Mouse (Mus musculus) heart, embryonic 10.5 days (tissue): Measurements from ENCODE around the gene Ttc23. TPM values are rescaled to one million over a fixed set of nuclear protein-coding genes. Genes with fewer than 3 reads are reported as not detected.

Experiments used
- DNase-seq: peaks from one replicate; pipeline ENCODE4 v3.0.0-alpha.2; 2017; ENCODE audit warnings: low spot score
- H3K27ac ChIP-seq: fragments of 300-500 bp; sonication (generic); 2 replicates; pipeline ENCODE4 v1.5.1; 2016; ENCODE audit warnings: mild to moderate bottlenecking
- H3K27me3 ChIP-seq: fragments of 300-500 bp; sonication (generic); 2 replicates; pipeline ENCODE4 v1.6.1; 2016; ENCODE audit warnings: mild to moderate bottlenecking; ENCODE audit not compliant: poor library complexity, insufficient read depth, severe bottlenecking
- H3K36me3 ChIP-seq: fragments of 300-500 bp; sonication (generic); 2 replicates; pipeline ENCODE4 v1.6.1; 2016; ENCODE audit warnings: mild to moderate bottlenecking, moderate library complexity
- H3K4me1 ChIP-seq: fragments of 300-500 bp; sonication (generic); 2 replicates; pipeline ENCODE4 v1.6.1; 2016; ENCODE audit warnings: mild to moderate bottlenecking
- H3K4me3 ChIP-seq: fragments of 300-500 bp; sonication (generic); 2 replicates; pipeline ENCODE4 v1.5.1; 2016; ENCODE audit warnings: mild to moderate bottlenecking, moderate library complexity
- H3K9me3 ChIP-seq: fragments of 300-500 bp; sonication (generic); 2 replicates; pipeline ENCODE4 v1.6.1; 2016; ENCODE audit warnings: mild to moderate bottlenecking, moderate library complexity
- WGBS: fragments of 180-500 bp; shearing (Covaris S2); methylation state at CpG from one replicate; pipeline ENCODE4 v1.1.7; 2016; 5-methylcytosine and 5-hydroxymethylcytosine counted together
- polyA plus RNA-seq: library from polyadenylated mRNA; unstranded; fragments of >200 nt; fragmentation: Nextera tagmentation; extraction: Ambion mirVana; gene quantifications from 2 replicates; pipeline ENCODE4 v1.2.1, GENCODE M21; 2016

Ttc23 gene
- polyA plus RNA-seq, 1 experiment from 2014 or later: 27.1 TPM

GRCm38 (mm10) chr7:67688281-67688680 lies 41.1 kb downstream of the Ttc23 start:
- no peak for DNase-seq
- Histone ChIP-seq H3K4me1 (peaks cover 38% of the 10 kb centered on the region), H3K27ac (no peak overlapping the region), H3K4me3 (no peak overlapping the region), H3K9me3 (no peaks in the 10 kb centered on the region), H3K36me3 (peaks cover 16% of the 10 kb centered on the region), H3K27me3 (no peaks in the 10 kb centered on the region)
- WGBS: 31% methylated on average over 3 of the region's 3 CpGs

- no peak for DNase-seq
- Histone ChIP-seq H3K27me3 (no peaks in the 10 kb centered on the region), H3K36me3 (peaks cover 10% of the 10 kb centered on the region), H3K4me3 (no peak overlapping the region), H3K9me3 (no peaks in the 10 kb centered on the region), H3K27ac (no peak overlapping the region), H3K4me1 (peaks cover 38% of the 10 kb centered on the region)
- 79% methylated on average over 7 of the region's 7 CpGs for WGBS
Measured at GRCm38 (mm10) chr7:67689793-67690192, 42.6 kb downstream of the Ttc23 start.

- H3K4me1 ChIP-seq: peaks cover 38% of the 10 kb centered on the region
- H3K27ac ChIP-seq: peak overlapping the region; percentile 71
- no peak for DNase-seq
- H3K36me3 ChIP-seq: no peaks in the 10 kb centered on the region
- H3K4me3 ChIP-seq: no peak overlapping the region
- WGBS: 29% methylated on average over 6 of the region's 6 CpGs
- no peaks in the 10 kb centered on the region for H3K27me3 ChIP-seq
- H3K9me3 ChIP-seq: no peaks in the 10 kb centered on the region
Measured at GRCm38 (mm10) chr7:67691036-67691435, 43.8 kb downstream of the Ttc23 start.

GRCm38 (mm10) chr7:67692141-67692540 lies 44.9 kb downstream of the Ttc23 start:
- no peaks in the 10 kb centered on the region for H3K9me3 ChIP-seq
- H3K27me3 ChIP-seq: no peaks in the 10 kb centered on the region
- WGBS: 30% methylated on average over 3 of the region's 3 CpGs
- peaks cover 38% of the 10 kb centered on the region for H3K4me1 ChIP-seq
- DNase-seq: no peak
- H3K27ac ChIP-seq: 0 out of 2 replicates have a peak overlapping the region, but pooled peaks have one; percentile 71
- H3K4me3 ChIP-seq: no peak overlapping the region
- H3K36me3 ChIP-seq: peaks cover 4% of the 10 kb centered on the region; the same call in 1 of the 2 replicates

- H3K9me3 ChIP-seq: no peaks in the 10 kb centered on the region
- DNase-seq: no peak
- H3K36me3 ChIP-seq: peaks cover 7% of the 10 kb centered on the region; the same call in 1 of the 2 replicates
- peaks cover 38% of the 10 kb centered on the region for H3K4me1 ChIP-seq
- WGBS: 88% methylated on average over 23 of the region's 23 CpGs
- 0 out of 2 replicates have a peak overlapping the region, but pooled peaks have one; percentile 7 for H3K27ac ChIP-seq
- no peaks in the 10 kb centered on the region for H3K27me3 ChIP-seq
- no peak overlapping the region for H3K4me3 ChIP-seq
Measured at GRCm38 (mm10) chr7:67692791-67693538, 45.8 kb downstream of the Ttc23 start.

- no peak for DNase-seq
- no peaks in the 10 kb centered on the region for H3K27me3 ChIP-seq
- 79% methylated on average over 7 of the region's 7 CpGs for WGBS
- H3K4me3 ChIP-seq: no peak overlapping the region
- H3K4me1 ChIP-seq: peaks cover 30% of the 10 kb centered on the region
- H3K27ac ChIP-seq: no peak overlapping the region
- no peaks in the 10 kb centered on the region for H3K9me3 ChIP-seq
- peaks cover 18% of the 10 kb centered on the region for H3K36me3 ChIP-seq
Measured at GRCm38 (mm10) chr7:67695906-67696305, 48.7 kb downstream of the Ttc23 start.

- 88% methylated on average over 28 of the region's 28 CpGs for WGBS
- Histone ChIP-seq H3K36me3 (peaks cover 27% of the 10 kb centered on the region), H3K27ac (no peak overlapping the region), H3K4me1 (peaks cover 31% of the 10 kb centered on the region), H3K9me3 (no peaks in the 10 kb centered on the region), H3K27me3 (no peaks in the 10 kb centered on the region), H3K4me3 (no peak overlapping the region)
- no peak for DNase-seq
Measured at GRCm38 (mm10) chr7:67697892-67698630, 50.9 kb downstream of the Ttc23 start.

GRCm38 (mm10) chr7:67699301-67699700 lies 52.1 kb downstream of the Ttc23 start:
- Histone ChIP-seq H3K27me3 (no peaks in the 10 kb centered on the region), H3K4me1 (peaks cover 39% of the 10 kb centered on the region), H3K4me3 (no peak overlapping the region), H3K36me3 (peaks cover 27% of the 10 kb centered on the region), H3K27ac (no peak overlapping the region), H3K9me3 (no peaks in the 10 kb centered on the region)
- WGBS: 87% methylated on average over 4 of the region's 4 CpGs
- DNase-seq: no peak

- H3K9me3 ChIP-seq: no peaks in the 10 kb centered on the region
Measured at GRCm38 (mm10) chr7:67700846-67701245, 53.6 kb downstream of the Ttc23 start.

GRCm38 (mm10) chr7:67701252-67701914 lies 54.2 kb downstream of the Ttc23 start:
- Histone ChIP-seq H3K27ac (peak overlapping the region; percentile 77), H3K27me3 (no peaks in the 10 kb centered on the region), H3K4me3 (no peak overlapping the region), H3K9me3 (no peaks in the 10 kb centered on the region), H3K4me1 (peaks cover 55% of the 10 kb centered on the region), H3K36me3 (peaks cover 31% of the 10 kb centered on the region)
- 55% methylated on average over 17 of the region's 17 CpGs for WGBS
- no peak for DNase-seq

More at GRCm38 (mm10) chr7:67700846-67701245, 53.6 kb downstream of the Ttc23 start:
- no peaks in the 10 kb centered on the region for H3K27me3 ChIP-seq
- H3K36me3 ChIP-seq: peaks cover 30% of the 10 kb centered on the region
- H3K4me1 ChIP-seq: peaks cover 53% of the 10 kb centered on the region
- DNase-seq: no peak
- no peak overlapping the region for H3K4me3 ChIP-seq
- peak overlapping the region; percentile 77 for H3K27ac ChIP-seq

GRCm38 (mm10) chr7:67708160-67708559 lies 61.0 kb downstream of the Ttc23 start:
- Histone ChIP-seq H3K4me3 (no peak overlapping the region), H3K4me1 (peaks cover 36% of the 10 kb centered on the region), H3K36me3 (peaks cover 41% of the 10 kb centered on the region), H3K27me3 (no peaks in the 10 kb centered on the region), H3K9me3 (no peaks in the 10 kb centered on the region), H3K27ac (0 out of 2 replicates have a peak overlapping the region, but pooled peaks have one; percentile 42)
- 91% methylated on average over 6 of the region's 6 CpGs for WGBS
- no peak for DNase-seq

GRCm38 (mm10) chr7:67710216-67710615 lies 63.0 kb downstream of the Ttc23 start:
- Histone ChIP-seq H3K27me3 (no peaks in the 10 kb centered on the region), H3K9me3 (no peaks in the 10 kb centered on the region), H3K27ac (peak overlapping the region; percentile 72), H3K4me3 (no peak overlapping the region), H3K4me1 (peaks cover 37% of the 10 kb centered on the region), H3K36me3 (peaks cover 43% of the 10 kb centered on the region)
- DNase-seq: no peak
- WGBS: 54% methylated on average over 7 of the region's 7 CpGs
